Mouse (Mus musculus) embryonic stem cell, embryonic (primary cell): Measurements from ENCODE around the gene Usp6nl.

ENCODE experiments used
- CTCF ChIA-PET, 4 experiments: fragments of 300-600 bp in 2 of 4; fragments of 350-600 bp in 2 of 4; sonication (Branson Sonifier 250); formaldehyde crosslinking; loops; one replicate each; lab custom pipeline; 2022; ENCODE audit warnings: inconsistent platforms in 2 of 4; lab: Charles Lee
- POLR2A ChIA-PET, 4 experiments: fragments of 300-600 bp in 2 of 4; fragments of 350-600 bp in 2 of 4; sonication (Branson Sonifier 250); formaldehyde crosslinking; loops; one replicate each; lab custom pipeline; 2022; ENCODE audit warnings: antibody characterized with exemption in 4 of 4, inconsistent platforms in 1 of 4; lab: Charles Lee

Usp6nl gene

GRCm38 (mm10) chr2:6395851-6396625 lies 73.6 kb downstream of the Usp6nl start:
- POLR2A ChIA-PET, result interaction anchor here in 1 of 4 experiments (0.6 kb wide), 1 partner anchor 320 kb away, joined by 4 read pairs; no protein-coding TSS in a partner anchor
- CTCF ChIA-PET, result interaction anchor here in 1 of 4 experiments (0.6 kb wide), 1 partner anchor 961 kb away, joined by 3 read pairs; no protein-coding TSS in a partner anchor

- ChIA-PET CTCF (no interaction called here), POLR2A (no interaction called here)
These were observed 74.2 kb downstream of the Usp6nl start for GRCm38 (mm10) chr2:6396626-6397146.

GRCm38 (mm10) chr2:6397166-6397565 lies 74.7 kb downstream of the Usp6nl start:
- CTCF ChIA-PET, result no interaction called here

GRCm38 (mm10) chr2:6398826-6399225 lies 76.4 kb downstream of the Usp6nl start:
- ChIA-PET CTCF (no interaction called here), POLR2A (no interaction called here)

More at GRCm38 (mm10) chr2:6397166-6397565, 74.7 kb downstream of the Usp6nl start:
- POLR2A ChIA-PET, result no interaction called here

GRCm38 (mm10) chr2:6401039-6401438 lies 78.6 kb downstream of the Usp6nl start:
- POLR2A ChIA-PET, result interaction anchor here in 1 of 4 experiments (1.5 kb wide), 1 partner anchor 9 kb away, joined by 5 read pairs; no protein-coding TSS in a partner anchor
- CTCF ChIA-PET, result no interaction called here

GRCm38 (mm10) chr2:6403375-6403774 lies 80.9 kb downstream of the Usp6nl start:
- CTCF ChIA-PET, result no interaction called here
- POLR2A ChIA-PET, result no interaction called here

GRCm38 (mm10) chr2:6403991-6404390 lies 81.5 kb downstream of the Usp6nl start:
- CTCF ChIA-PET, result interaction anchor here in 1 of 4 experiments (0.6 to 1.0 kb wide), 2 partner anchors 182 to 190 kb away, joined by 3 read pairs; no protein-coding TSS in a partner anchor
- POLR2A ChIA-PET, result interaction anchor here in 1 of 4 experiments (1.0 kb wide), 1 partner anchor 183 kb away, joined by 4 read pairs; no protein-coding TSS in a partner anchor

GRCm38 (mm10) chr2:6404627-6405026 lies 82.2 kb downstream of the Usp6nl start:
- CTCF ChIA-PET, result interaction anchor here in 3 of 4 experiments (0.6 to 2.3 kb wide), 5 partner anchors 183 to 211 kb away, joined by 3 to 9 read pairs (median 3); no protein-coding TSS in a partner anchor

GRCm38 (mm10) chr2:6405059-6406033 lies 82.9 kb downstream of the Usp6nl start:
- POLR2A ChIA-PET, result interaction anchor here in 2 of 4 experiments (0.6 to 1.0 kb wide), 2 partner anchors 185 to 1773 kb away, joined by 3 to 4 read pairs; no protein-coding TSS in a partner anchor
- CTCF ChIA-PET, result interaction anchor here in 3 of 4 experiments (0.6 to 2.3 kb wide), 7 partner anchors 185 to 892 kb away, joined by 3 to 9 read pairs (median 5); no protein-coding TSS in a partner anchor

More at GRCm38 (mm10) chr2:6404627-6405026, 82.2 kb downstream of the Usp6nl start:
- POLR2A ChIA-PET, result interaction anchor here in 2 of 4 experiments (0.6 to 1.0 kb wide), 2 partner anchors 184 to 1774 kb away, joined by 3 to 4 read pairs; no protein-coding TSS in a partner anchor

- ChIA-PET CTCF (no interaction called here), POLR2A (interaction anchor here in 1 of 4 experiments (0.6 to 0.9 kb wide), 3 partner anchors 62 to 484 kb away, joined by 3 to 5 read pairs (median 4); no protein-coding TSS in a partner anchor)
These were observed 85.2 kb downstream of the Usp6nl start for GRCm38 (mm10) chr2:6407711-6408110.

GRCm38 (mm10) chr2:6412645-6413044 lies 90.2 kb downstream of the Usp6nl start:
- POLR2A ChIA-PET, result interaction anchor here in 1 of 4 experiments (0.6 to 0.7 kb wide), 2 partner anchors 49 to 536 kb away, joined by 3 read pairs; no protein-coding TSS in a partner anchor
- CTCF ChIA-PET, result no interaction called here

GRCm38 (mm10) chr2:6413723-6414122 lies 91.3 kb downstream of the Usp6nl start:
- ChIA-PET POLR2A (no interaction called here), CTCF (no interaction called here)

GRCm38 (mm10) chr2:6414400-6414799 lies 91.9 kb downstream of the Usp6nl start:
- CTCF ChIA-PET, result no interaction called here
- POLR2A ChIA-PET, result no interaction called here

- POLR2A ChIA-PET, result interaction anchor here in 1 of 4 experiments (1.5 kb wide), 1 partner anchor 9 kb away, joined by 3 read pairs; no protein-coding TSS in a partner anchor
- CTCF ChIA-PET, result interaction anchor here in 1 of 4 experiments (1.0 kb wide), 1 partner anchor 202 kb away, joined by 3 read pairs; no protein-coding TSS in a partner anchor
These were observed 94.7 kb downstream of the Usp6nl start for GRCm38 (mm10) chr2:6417158-6417557.

GRCm38 (mm10) chr2:6423661-6424550 lies 101.4 kb downstream of the Usp6nl start:
- ChIA-PET POLR2A (no interaction called here), CTCF (no interaction called here)

- ChIA-PET CTCF (no interaction called here), POLR2A (no interaction called here)
These were observed 102.4 kb downstream of the Usp6nl start for GRCm38 (mm10) chr2:6424851-6425250.
